Mouse (Mus musculus): ENCODE data around the gene Slc19a1. TPM values are rescaled to one million over a fixed set of nuclear protein-coding genes. Genes with fewer than 3 reads are reported as not detected.

Slc19a1 gene
- polyA plus RNA-seq, 1 experiment from 2014 or later, result 60.0 TPM

- Histone ChIP-seq H3K9ac (ENCODE audit: low read depth, low read length) (no peak overlapping the region), H3K27ac (ENCODE audit: low read depth, low read length) (no peak overlapping the region), H3K9me3 (ENCODE audit: control insufficient read depth) (no peaks in the 10 kb centered on the region), H3K36me3 (ENCODE audit: control insufficient read depth, insufficient read depth) (no peaks in the 10 kb centered on the region), H3K4me1 (replicated peaks; ENCODE audit: control insufficient read depth, insufficient read depth, low read length) (0 out of 2 replicates have a peak, but pooled peaks cover 3% of the 10 kb centered on the region), H3K4me3 (ENCODE audit: low read depth, low read length) (no peak overlapping the region), H3K27me3 (replicated peaks; ENCODE audit: control insufficient read depth, insufficient read depth, low read length) (no peaks in the 10 kb centered on the region), H3K4me2 (replicated peaks; ENCODE audit: low read depth) (no peak overlapping the region)
- WGBS, result 57% methylated on average over 4 of the region's 4 CpGs
- no peak for TF ChIP-seq CTCF (IDR thresholded peaks at IDR 0.05; ENCODE audit: low read depth)
- ATAC-seq, result no peak
Measured at GRCm38 (mm10) chr10:77091538-77092097, 59.6 kb downstream of the Slc19a1 start.

- Histone ChIP-seq H3K27ac (ENCODE audit: low read depth, low read length) (no peak overlapping the region), H3K9ac (ENCODE audit: low read depth, low read length) (no peak overlapping the region), H3K9me3 (ENCODE audit: control insufficient read depth) (no peaks in the 10 kb centered on the region), H3K36me3 (ENCODE audit: control insufficient read depth, insufficient read depth) (no peaks in the 10 kb centered on the region), H3K4me1 (replicated peaks; ENCODE audit: control insufficient read depth, insufficient read depth, low read length) (0 out of 2 replicates have a peak, but pooled peaks cover 3% of the 10 kb centered on the region), H3K27me3 (replicated peaks; ENCODE audit: control insufficient read depth, insufficient read depth, low read length) (no peaks in the 10 kb centered on the region), H3K4me3 (ENCODE audit: low read depth, low read length) (no peak overlapping the region), H3K4me2 (replicated peaks; ENCODE audit: low read depth) (no peak overlapping the region)
- no peak for TF ChIP-seq CTCF (IDR thresholded peaks at IDR 0.05; ENCODE audit: low read depth)
- no peak for ATAC-seq
Measured at GRCm38 (mm10) chr10:77093817-77094216, 61.8 kb downstream of the Slc19a1 start.

- no peaks in the 10 kb centered on the region for H3K4me1 ChIP-seq (replicated peaks; ENCODE audit: control insufficient read depth, insufficient read depth, low read length)
- H3K9me3 ChIP-seq (ENCODE audit: control insufficient read depth), result no peaks in the 10 kb centered on the region
- no peaks in the 10 kb centered on the region for H3K36me3 ChIP-seq (ENCODE audit: control insufficient read depth, insufficient read depth)
- no peak for TF ChIP-seq CTCF (IDR thresholded peaks at IDR 0.05; ENCODE audit: low read depth)
- H3K9ac ChIP-seq (ENCODE audit: low read depth, low read length), result no peak overlapping the region
- H3K27me3 ChIP-seq (replicated peaks; ENCODE audit: control insufficient read depth, insufficient read depth, low read length), result no peaks in the 10 kb centered on the region
- no peak overlapping the region for H3K27ac ChIP-seq (ENCODE audit: low read depth, low read length)
- H3K4me3 ChIP-seq (ENCODE audit: low read depth, low read length), result no peak overlapping the region
- WGBS, result 87% methylated on average over 3 of the region's 3 CpGs
- H3K4me2 ChIP-seq (replicated peaks; ENCODE audit: low read depth), result no peak overlapping the region
- ATAC-seq, result no peak
Measured at GRCm38 (mm10) chr10:77095666-77096065, 63.6 kb downstream of the Slc19a1 start.

- TF ChIP-seq CTCF (IDR thresholded peaks at IDR 0.05; ENCODE audit: low read depth), result no peak
- no peaks in the 10 kb centered on the region for H3K27me3 ChIP-seq (replicated peaks; ENCODE audit: control insufficient read depth, insufficient read depth, low read length)
- no peaks in the 10 kb centered on the region for H3K9me3 ChIP-seq (ENCODE audit: control insufficient read depth)
- no peak overlapping the region for H3K27ac ChIP-seq (ENCODE audit: low read depth, low read length)
- H3K4me1 ChIP-seq (replicated peaks; ENCODE audit: control insufficient read depth, insufficient read depth, low read length), result no peaks in the 10 kb centered on the region
- H3K9ac ChIP-seq (ENCODE audit: low read depth, low read length), result no peak overlapping the region
- H3K4me3 ChIP-seq (ENCODE audit: low read depth, low read length), result no peak overlapping the region
- no peak overlapping the region for H3K4me2 ChIP-seq (replicated peaks; ENCODE audit: low read depth)
- no peaks in the 10 kb centered on the region for H3K36me3 ChIP-seq (ENCODE audit: control insufficient read depth, insufficient read depth)
- no peak for ATAC-seq
- WGBS, result 65% methylated on average over 12 of the region's 12 CpGs
Measured at GRCm38 (mm10) chr10:77097006-77097889, 65.2 kb downstream of the Slc19a1 start.

GRCm38 (mm10) chr10:77097890-77098200 is 65.8 kb downstream of the Slc19a1 start:
- Histone ChIP-seq H3K36me3 (ENCODE audit: control insufficient read depth, insufficient read depth) (no peaks in the 10 kb centered on the region), H3K9me3 (ENCODE audit: control insufficient read depth) (no peaks in the 10 kb centered on the region), H3K9ac (ENCODE audit: low read depth, low read length) (no peak overlapping the region), H3K4me2 (replicated peaks; ENCODE audit: low read depth) (no peak overlapping the region), H3K27ac (ENCODE audit: low read depth, low read length) (no peak overlapping the region), H3K27me3 (replicated peaks; ENCODE audit: control insufficient read depth, insufficient read depth, low read length) (no peaks in the 10 kb centered on the region), H3K4me3 (ENCODE audit: low read depth, low read length) (no peak overlapping the region), H3K4me1 (replicated peaks; ENCODE audit: control insufficient read depth, insufficient read depth, low read length) (no peaks in the 10 kb centered on the region)
- no peak for TF ChIP-seq CTCF (IDR thresholded peaks at IDR 0.05; ENCODE audit: low read depth)
- 0 out of 2 replicates have a peak, but pooled peaks have one; percentile 10 for ATAC-seq
- WGBS, result 70% methylated on average over 4 of the region's 4 CpGs

- 81% methylated on average over 2 of the region's 2 CpGs for WGBS
- no peak overlapping the region for H3K27ac ChIP-seq (ENCODE audit: low read depth, low read length)
- no peak overlapping the region for H3K4me3 ChIP-seq (ENCODE audit: low read depth, low read length)
- no peak overlapping the region for H3K4me2 ChIP-seq (replicated peaks; ENCODE audit: low read depth)
- H3K36me3 ChIP-seq (ENCODE audit: control insufficient read depth, insufficient read depth), result no peaks in the 10 kb centered on the region
- TF ChIP-seq CTCF (IDR thresholded peaks at IDR 0.05; ENCODE audit: low read depth), result no peak
- H3K4me1 ChIP-seq (replicated peaks; ENCODE audit: control insufficient read depth, insufficient read depth, low read length), result no peaks in the 10 kb centered on the region
- no peak overlapping the region for H3K9ac ChIP-seq (ENCODE audit: low read depth, low read length)
- no peak for ATAC-seq
- H3K27me3 ChIP-seq (replicated peaks; ENCODE audit: control insufficient read depth, insufficient read depth, low read length), result no peaks in the 10 kb centered on the region
- H3K9me3 ChIP-seq (ENCODE audit: control insufficient read depth), result no peaks in the 10 kb centered on the region
Measured at GRCm38 (mm10) chr10:77098619-77099018, 66.6 kb downstream of the Slc19a1 start.

Measured in intestine, postnatal 0 days (tissue).